Mouse (Mus musculus) olfactory bulb, adult 2 months (tissue): ENCODE results near the gene Ccdc134.

Experiments
- CTCF ChIP-seq: fragments of 200-500 bp; IDR thresholded peaks from 2 replicates; pipeline ENCODE4 v1.5.1; 2012; ENCODE audit warnings: low read depth, mild to moderate bottlenecking, low read length, moderate library complexity; ENCODE audit not compliant: insufficient read depth
- POLR2A ChIP-seq: fragments of 200-500 bp; IDR thresholded peaks from 2 replicates; pipeline ENCODE4 v1.6.1; 2012; ENCODE audit warnings: mild to moderate bottlenecking, low read depth, low read length, moderate library complexity; ENCODE audit not compliant: insufficient read depth

DNA sequence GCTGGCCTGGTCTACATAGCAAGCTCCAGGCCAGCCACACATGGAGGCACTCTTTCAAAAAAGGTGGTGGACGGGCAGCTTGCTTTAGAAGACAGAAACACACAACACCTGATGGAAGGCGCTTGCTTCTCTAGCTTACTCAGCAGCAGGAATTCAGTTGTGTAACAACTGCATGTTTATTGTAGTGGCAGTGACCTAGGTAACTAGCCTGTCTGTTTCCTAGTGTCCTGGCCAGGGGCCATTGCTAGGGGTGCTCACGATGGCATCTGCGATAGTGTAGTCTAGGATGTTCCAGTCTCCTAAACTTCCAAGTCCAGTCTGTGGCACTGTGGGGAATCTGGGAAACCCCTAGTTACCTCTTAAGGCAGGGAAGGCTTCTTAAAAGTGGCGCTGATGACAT lies 16.4 kb downstream of the Ccdc134 start:
- no peak for TF ChIP-seq CTCF
- TF ChIP-seq POLR2A = no peak
